Mouse (Mus musculus): ENCODE results near the gene Pkp4.
A peak's percentile ranks its signal among the peaks of the same experiment; 100 is the strongest.

The Pkp4 gene

GRCm38 (mm10) chr2:59184107-59185064 is 23.7 kb downstream of the Pkp4 start:
- DNase-seq, result no peak

- DNase-seq, result no peak
Observed at GRCm38 (mm10) chr2:59186122-59186521, 25.5 kb downstream of the Pkp4 start.

GRCm38 (mm10) chr2:59186966-59187365 is 26.3 kb downstream of the Pkp4 start:
- DNase-seq, result no peak

GRCm38 (mm10) chr2:59188306-59188705 is 27.7 kb downstream of the Pkp4 start:
- no peak for DNase-seq

- DNase-seq, result no peak
Observed at GRCm38 (mm10) chr2:59189661-59190185, 29.1 kb downstream of the Pkp4 start.

- DNase-seq, result no peak
Observed at GRCm38 (mm10) chr2:59190186-59190585, 29.5 kb downstream of the Pkp4 start.

- DNase-seq, result no peak
Observed at GRCm38 (mm10) chr2:59191466-59191865, 30.8 kb downstream of the Pkp4 start.

GRCm38 (mm10) chr2:59193117-59193516 is 32.5 kb downstream of the Pkp4 start:
- DNase-seq, result no peak

- DNase-seq, result no peak
Observed at GRCm38 (mm10) chr2:59197156-59197555, 36.5 kb downstream of the Pkp4 start.

- DNase-seq, result no peak
Observed at GRCm38 (mm10) chr2:59199476-59199976, 38.9 kb downstream of the Pkp4 start.

GRCm38 (mm10) chr2:59200511-59200910 is 39.9 kb downstream of the Pkp4 start:
- no peak for DNase-seq

GRCm38 (mm10) chr2:59202930-59203329 is 42.3 kb downstream of the Pkp4 start:
- no peak for DNase-seq

- no peak for DNase-seq
Observed at GRCm38 (mm10) chr2:59203627-59204425, 43.2 kb downstream of the Pkp4 start.

GRCm38 (mm10) chr2:59205092-59205491 is 44.4 kb downstream of the Pkp4 start:
- peak; percentile 43 for DNase-seq

GRCm38 (mm10) chr2:59206190-59206589 is 45.5 kb downstream of the Pkp4 start:
- no peak for DNase-seq

- no peak for DNase-seq
Observed at GRCm38 (mm10) chr2:59207240-59207639, 46.6 kb downstream of the Pkp4 start.

- DNase-seq, result no peak
Observed at GRCm38 (mm10) chr2:59207725-59208124, 47.1 kb downstream of the Pkp4 start.

- no peak for DNase-seq
Observed at GRCm38 (mm10) chr2:59208276-59208675, 47.6 kb downstream of the Pkp4 start.

GRCm38 (mm10) chr2:59211051-59211450 is 50.4 kb downstream of the Pkp4 start:
- no peak for DNase-seq

GRCm38 (mm10) chr2:59212430-59212829 is 51.8 kb downstream of the Pkp4 start:
- no peak for DNase-seq

GRCm38 (mm10) chr2:59212846-59213245 is 52.2 kb downstream of the Pkp4 start:
- DNase-seq, result no peak

GRCm38 (mm10) chr2:59217931-59218330 is 57.3 kb downstream of the Pkp4 start:
- no peak for DNase-seq
